In genomic region chr10:70165877-70166276, GRCm38 (mm10) we compare ENCODE assay signal across 10 mouse cellular contexts. TPM values are rescaled to one million over a fixed set of nuclear protein-coding genes. Genes with fewer than 3 reads are reported as not detected.
DNase-seq lines count a peak whose midpoint lies in the region; ATAC-seq and TF ChIP-seq lines count a peak whose summit lies in the region.
"Had no signal": no experiment of that assay in that cellular context is flagged by ENCODE, and none has a peak within 500 bp of the region (broad histone marks: within the 10 kb centered on the region; RNA-seq: fewer than 3 reads in every experiment).

No protein-coding gene starts in this region.

- no peak for DNase-seq in hindbrain, postnatal 0 days (ENCODE audit: low spot score)
- peak; percentile 71 for DNase-seq in right cerebral cortex, adult 18-20 months
- no peak for DNase-seq in right cerebral cortex, postnatal 10 days (ENCODE audit: low spot score in 2 of 2)
- peak; percentile 77 for DNase-seq in cerebellum, adult 9-10 months
- DNase-seq in B cell, adult 2 months = no peak
- no peak for DNase-seq in midbrain, embryonic 10.5 days (ENCODE audit: low spot score)

- no peak overlapping the region for H3K4me2 ChIP-seq in hindbrain, postnatal 0 days (ENCODE audit: low read depth, low read length)
- H3K4me2 ChIP-seq in hindbrain, embryonic 12.5 days (replicated peaks) = no peak overlapping the region
- H3K4me2 ChIP-seq: embryonic facial prominence, embryonic 15.5 days had no signal

- H3K27ac ChIP-seq in hindbrain, postnatal 0 days = no peak overlapping the region
- no peak overlapping the region for H3K27ac ChIP-seq in hindbrain, embryonic 12.5 days
- H3K27ac ChIP-seq in small intestine, adult 2 months (ENCODE audit: insufficient read depth, low read depth, low read length) = no peak overlapping the region
- no peak overlapping the region for H3K27ac ChIP-seq in midbrain, embryonic 10.5 days (replicated peaks)
- H3K27ac ChIP-seq: embryonic facial prominence, embryonic 15.5 days; macrophage had no signal

- WGBS in hindbrain, postnatal 0 days = 77% methylated on average over 6 of the region's 6 CpGs
- 79% methylated on average over 6 of the region's 6 CpGs for WGBS in hindbrain, embryonic 12.5 days
- 76% methylated on average over 6 of the region's 6 CpGs for WGBS in small intestine, adult 2 months
- 85% methylated on average over 6 of the region's 6 CpGs for WGBS in midbrain, embryonic 10.5 days

- no peaks in the 10 kb centered on the region for H3K27me3 ChIP-seq in hindbrain, postnatal 0 days (ENCODE audit: insufficient read depth, low read length)
- H3K27me3 ChIP-seq in hindbrain, embryonic 12.5 days = no peaks in the 10 kb centered on the region
- no peaks in the 10 kb centered on the region for H3K27me3 ChIP-seq in small intestine, adult 2 months (ENCODE audit: control insufficient read depth, insufficient read depth, low read length)
- H3K27me3 ChIP-seq in midbrain, embryonic 10.5 days (ENCODE audit: low read depth, poor library complexity, severe bottlenecking) = no peaks in the 10 kb centered on the region
- H3K27me3 ChIP-seq: embryonic facial prominence, embryonic 15.5 days had no signal

- ATAC-seq in hindbrain, postnatal 0 days = no peak
- no peak for ATAC-seq in hindbrain, embryonic 12.5 days (ENCODE audit: low FRiP score)

- peak; percentile 51 for TF ChIP-seq CTCF in hindbrain, postnatal 0 days (IDR thresholded peaks at IDR 0.05; ENCODE audit: low read depth)
- TF ChIP-seq CTCF in small intestine, adult 2 months (IDR thresholded peaks at IDR 0.05; ENCODE audit: extremely low read depth, insufficient read length, insufficient replicate concordance, low read depth, low read length) = peak; percentile 41; the same call in 1 of the 2 replicates

- no peak for TF ChIP-seq POLR2A in small intestine, adult 2 months (IDR thresholded peaks at IDR 0.05; ENCODE audit: low read depth, low read length)

- no peak overlapping the region for H3K4me3 ChIP-seq in hindbrain, postnatal 0 days (ENCODE audit: low read length)
- no peak overlapping the region for H3K4me3 ChIP-seq in hindbrain, embryonic 12.5 days
- H3K4me3 ChIP-seq in small intestine, adult 2 months (ENCODE audit: low read depth, low read length) = no peak overlapping the region
- H3K4me3 ChIP-seq in midbrain, embryonic 10.5 days = no peak overlapping the region
- H3K4me3 ChIP-seq: embryonic facial prominence, embryonic 15.5 days had no signal

- peaks cover 22% of the 10 kb centered on the region; the same call in 1 of the 2 replicates for H3K36me3 ChIP-seq in hindbrain, postnatal 0 days (ENCODE audit: insufficient read depth, low read length)
- peaks cover 25% of the 10 kb centered on the region for H3K36me3 ChIP-seq in hindbrain, embryonic 12.5 days
- H3K36me3 ChIP-seq in small intestine, adult 2 months (ENCODE audit: control insufficient read depth, insufficient read depth, low read length) = peaks cover 48% of the 10 kb centered on the region
- H3K36me3 ChIP-seq in midbrain, embryonic 10.5 days = peaks cover 57% of the 10 kb centered on the region

- H3K9me3 ChIP-seq in hindbrain, postnatal 0 days (ENCODE audit: low read length) = no peaks in the 10 kb centered on the region
- H3K9me3 ChIP-seq in hindbrain, embryonic 12.5 days (replicated peaks) = no peaks in the 10 kb centered on the region
- no peaks in the 10 kb centered on the region for H3K9me3 ChIP-seq in midbrain, embryonic 10.5 days (replicated peaks)
- H3K9me3 ChIP-seq: embryonic facial prominence, embryonic 15.5 days had no signal

- H3K9ac ChIP-seq in hindbrain, postnatal 0 days (replicated peaks; ENCODE audit: low read length) = no peak overlapping the region
- H3K9ac ChIP-seq in hindbrain, embryonic 12.5 days = no peak overlapping the region
- H3K9ac ChIP-seq: embryonic facial prominence, embryonic 15.5 days had no signal

- 0 out of 2 replicates have a peak, but pooled peaks cover 3% of the 10 kb centered on the region for H3K4me1 ChIP-seq in hindbrain, postnatal 0 days (ENCODE audit: insufficient read depth, low read length)
- peaks cover 18% of the 10 kb centered on the region for H3K4me1 ChIP-seq in hindbrain, embryonic 12.5 days
- no peaks in the 10 kb centered on the region for H3K4me1 ChIP-seq in small intestine, adult 2 months (ENCODE audit: control insufficient read depth, insufficient read depth, insufficient read length, low read length)
- H3K4me1 ChIP-seq in midbrain, embryonic 10.5 days = peaks cover 15% of the 10 kb centered on the region

RNA-seq across cellular contexts. Expression of gene Mrln, which starts 38.6 kb away (rescaled TPM):
- 5.3 and 6.3 TPM in 2 replicates for total RNA-seq in hindbrain, postnatal 0 days (2014; rRNA removed)
- 3.3 and 3.9 TPM in 2 replicates for polyA plus RNA-seq in hindbrain, postnatal 0 days (2015; fragmentation: Nextera tagmentation; extraction: Ambion mirVana)
- polyA plus RNA-seq in hindbrain, embryonic 12.5 days (2016; fragmentation: Nextera tagmentation; extraction: Ambion mirVana) = 3.8 and 7.2 TPM in 2 replicates
- not detected in 2 replicates for polyA plus RNA-seq in small intestine, adult 2 months (2012; rRNA removed)
- 0.50 and 0.53 TPM in 2 replicates for polyA plus RNA-seq in midbrain, embryonic 10.5 days (2016; fragmentation: Nextera tagmentation; extraction: Ambion mirVana)
- polyA plus RNA-seq: macrophage had no signal

Comparison
In these comparisons a context has a peak if more than half of its experiments do, and no peak if none do; other contexts are left out.
1. DNase-seq: peak in right cerebral cortex, adult 18-20 months (single experiment) and cerebellum, adult 9-10 months (single experiment); none in hindbrain, postnatal 0 days (single experiment), right cerebral cortex, postnatal 10 days (0 of 2), B cell, adult 2 months (0 of 2) and midbrain, embryonic 10.5 days (single experiment).